Mouse (Mus musculus): Measurements from ENCODE around the gene Slc50a1.

- TF ChIP-seq CTCF (IDR thresholded peaks at IDR 0.05; ENCODE audit: low read depth) (no peak), EP300 (optimal IDR thresholded peaks at IDR 0.05) (no peak)
These were observed 35.4 kb upstream of the Slc50a1 start for GRCm38 (mm10) chr3:89305551-89306325.
